Mouse (Mus musculus): ENCODE results near the gene Sparcl1.
A peak's percentile ranks its signal among the peaks of the same experiment; 100 is the strongest.

Gene Sparcl1

DNA sequence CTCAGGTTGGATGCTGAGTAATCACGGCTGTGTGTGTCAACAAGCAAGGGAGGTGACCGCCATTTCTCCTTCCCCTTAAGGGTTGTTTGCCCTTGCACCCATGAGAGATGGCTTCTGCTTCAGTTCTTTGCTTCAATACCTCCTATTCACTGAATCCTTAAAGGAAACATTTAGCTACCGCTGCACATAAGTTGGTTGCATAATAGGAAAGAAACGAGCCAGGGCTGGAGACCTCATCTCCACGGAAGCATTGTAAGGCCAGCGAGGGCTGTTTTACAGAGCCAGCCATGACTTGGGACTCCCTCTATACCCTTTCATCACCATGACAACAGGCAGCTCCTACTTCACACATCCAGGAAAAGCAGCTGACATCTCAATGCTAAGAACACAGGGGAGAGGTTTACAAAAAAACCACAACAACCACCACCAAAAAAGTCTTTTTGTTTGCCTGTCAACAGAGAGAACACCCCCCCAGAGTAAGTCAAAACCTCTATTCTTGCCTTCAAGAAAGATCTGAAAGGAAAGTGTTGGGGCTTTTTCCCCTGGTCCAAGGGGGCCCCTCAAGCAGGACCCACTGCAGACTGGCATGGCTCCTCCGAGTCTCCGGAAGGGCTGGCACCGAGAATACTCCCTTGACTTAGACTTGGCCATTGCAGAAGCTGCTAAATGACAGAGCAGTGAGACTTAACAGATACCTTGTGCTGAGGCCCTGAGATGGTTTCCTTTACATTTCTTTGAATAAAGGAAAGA is 3.2 kb downstream of the Sparcl1 start:
- DNase-seq (ENCODE audit: low spot score in 2 of 2), result no peak

DNA sequence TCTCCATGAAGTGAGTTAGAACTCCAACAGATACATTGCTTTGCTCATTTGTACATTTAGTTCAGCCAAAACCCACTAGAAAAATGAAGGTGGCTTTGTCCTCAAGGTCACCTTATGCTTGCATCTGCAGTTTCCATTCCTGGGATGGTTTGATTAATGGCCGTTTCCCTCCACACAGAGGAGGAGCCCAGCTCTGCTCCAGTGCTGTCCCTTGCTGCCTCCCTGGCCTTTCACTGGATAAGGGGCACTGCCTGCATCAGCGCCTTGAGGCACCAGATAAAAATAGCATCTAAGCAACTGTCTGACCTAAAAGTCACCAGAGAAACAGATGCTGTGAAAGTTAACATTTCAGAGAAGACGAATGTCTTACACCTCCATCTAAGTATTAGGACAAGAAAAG is 4.0 kb downstream of the Sparcl1 start:
- DNase-seq (ENCODE audit: low spot score in 2 of 2), result no peak

DNA sequence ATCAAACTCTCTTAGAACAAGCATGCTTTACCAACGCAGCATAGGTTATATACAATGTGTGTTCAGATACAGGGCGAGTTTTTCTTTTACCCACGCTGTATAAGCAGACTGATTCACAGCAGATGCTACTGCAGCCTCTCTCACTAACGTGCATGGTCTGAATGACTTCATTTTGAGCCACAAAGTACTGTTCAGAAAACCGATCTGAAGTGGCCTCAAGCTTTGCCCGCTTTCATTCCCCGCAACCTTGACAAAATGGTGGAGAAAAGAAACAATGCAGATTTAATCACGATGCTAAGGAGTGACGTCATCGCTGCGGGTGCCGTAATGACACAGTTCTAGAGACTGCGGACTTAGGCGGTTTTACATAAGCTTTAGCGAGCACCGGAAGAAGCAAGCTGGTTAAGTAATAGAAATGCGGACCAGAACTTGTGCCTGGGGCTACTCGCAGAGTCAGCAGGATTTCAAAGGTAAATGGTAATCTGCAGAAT is 4.6 kb downstream of the Sparcl1 start:
- DNase-seq (ENCODE audit: low spot score in 2 of 2), result no peak

GRCm38 (mm10) chr5:104108127-104108875 is 5.2 kb downstream of the Sparcl1 start:
- no peak for DNase-seq (ENCODE audit: low spot score in 2 of 2)

DNA sequence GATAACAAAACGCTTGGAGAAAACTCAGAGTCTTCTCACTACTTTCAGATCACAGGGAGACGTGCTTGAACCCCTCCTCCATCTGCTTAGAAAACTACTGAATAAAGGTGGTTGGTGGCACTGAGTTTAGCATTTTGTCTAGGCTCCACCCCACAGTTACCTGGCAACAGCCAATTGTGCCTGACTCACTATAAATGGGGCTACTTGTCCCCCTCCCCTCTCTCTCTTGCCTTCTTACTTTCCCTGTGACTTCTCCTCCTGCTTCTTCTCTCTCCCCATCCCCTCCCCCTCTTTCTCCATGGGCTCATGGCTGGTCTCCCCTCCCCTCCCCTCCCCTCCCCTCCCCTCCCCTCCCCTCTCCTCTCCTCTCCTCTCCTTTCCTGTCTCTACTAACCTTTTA is 9.4 kb downstream of the Sparcl1 start:
- DNase-seq (ENCODE audit: low spot score in 2 of 2), result no peak

DNA sequence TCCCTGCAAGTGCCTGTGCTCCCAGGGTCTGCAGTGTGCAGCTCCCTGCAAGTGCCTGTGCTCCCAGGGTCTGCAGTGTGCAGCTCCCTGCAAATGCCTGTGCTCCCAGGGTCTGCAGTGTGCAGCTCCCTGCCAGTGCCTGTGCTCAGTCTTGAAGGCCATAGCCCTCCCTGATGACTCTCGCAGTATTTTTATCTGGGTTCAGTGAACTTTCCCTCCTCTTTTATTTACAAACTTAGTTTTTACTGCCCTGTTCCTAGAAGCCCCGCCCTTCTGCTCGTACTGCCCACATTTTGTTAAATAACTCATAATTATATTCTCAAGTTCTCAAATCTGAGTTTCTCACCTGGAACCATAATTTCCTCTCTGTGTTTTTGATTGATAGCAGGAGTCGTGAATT is 10.4 kb downstream of the Sparcl1 start:
- no peak for DNase-seq (ENCODE audit: low spot score in 2 of 2)

- DNase-seq (ENCODE audit: low spot score in 2 of 2), result no peak
Measured at GRCm38 (mm10) chr5:104101678-104102531, 11.6 kb downstream of the Sparcl1 start.

DNA sequence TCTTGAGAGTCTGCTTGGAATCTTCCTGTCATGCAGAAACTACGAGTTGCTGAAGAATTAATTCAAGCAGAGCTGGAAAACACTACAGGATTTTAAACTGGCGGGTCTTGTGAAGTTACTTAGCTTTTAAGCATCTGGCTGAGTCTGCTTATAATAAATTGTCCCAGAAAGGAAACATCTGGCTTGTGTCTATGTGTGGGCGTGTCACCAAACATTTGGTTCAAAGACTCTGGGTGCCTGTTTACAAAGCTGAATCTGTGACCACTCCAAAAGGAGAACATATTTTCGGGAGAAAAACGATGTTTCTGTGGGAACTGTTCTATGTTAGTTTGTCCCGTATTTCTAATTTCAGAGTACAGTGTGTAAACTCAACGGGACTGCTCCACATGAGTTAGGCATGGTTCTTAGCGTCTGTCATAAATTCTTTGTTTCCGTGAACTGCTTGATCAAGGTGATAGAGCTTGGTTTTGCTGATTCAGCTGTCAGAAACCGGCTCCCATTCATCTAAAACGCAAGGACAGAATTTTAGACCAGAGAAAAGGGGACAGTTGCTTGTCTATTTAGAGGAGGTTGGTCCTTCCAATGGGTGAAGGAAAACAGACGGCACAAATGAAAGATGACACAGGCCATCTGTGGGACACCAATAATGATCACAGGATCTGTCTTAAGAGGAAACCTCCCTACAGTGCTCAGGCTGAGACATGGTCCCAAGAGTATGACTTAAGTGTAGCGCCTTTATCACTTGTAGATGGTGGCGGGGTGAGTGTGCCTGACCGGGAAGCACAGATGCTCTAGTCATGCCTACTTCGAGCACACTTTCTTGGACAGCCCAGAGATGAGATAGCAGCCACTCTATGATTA is 17.2 kb downstream of the Sparcl1 start:
- peak in 1 of 2 experiments; percentile 36 for DNase-seq (ENCODE audit: low spot score in 2 of 2)

DNA sequence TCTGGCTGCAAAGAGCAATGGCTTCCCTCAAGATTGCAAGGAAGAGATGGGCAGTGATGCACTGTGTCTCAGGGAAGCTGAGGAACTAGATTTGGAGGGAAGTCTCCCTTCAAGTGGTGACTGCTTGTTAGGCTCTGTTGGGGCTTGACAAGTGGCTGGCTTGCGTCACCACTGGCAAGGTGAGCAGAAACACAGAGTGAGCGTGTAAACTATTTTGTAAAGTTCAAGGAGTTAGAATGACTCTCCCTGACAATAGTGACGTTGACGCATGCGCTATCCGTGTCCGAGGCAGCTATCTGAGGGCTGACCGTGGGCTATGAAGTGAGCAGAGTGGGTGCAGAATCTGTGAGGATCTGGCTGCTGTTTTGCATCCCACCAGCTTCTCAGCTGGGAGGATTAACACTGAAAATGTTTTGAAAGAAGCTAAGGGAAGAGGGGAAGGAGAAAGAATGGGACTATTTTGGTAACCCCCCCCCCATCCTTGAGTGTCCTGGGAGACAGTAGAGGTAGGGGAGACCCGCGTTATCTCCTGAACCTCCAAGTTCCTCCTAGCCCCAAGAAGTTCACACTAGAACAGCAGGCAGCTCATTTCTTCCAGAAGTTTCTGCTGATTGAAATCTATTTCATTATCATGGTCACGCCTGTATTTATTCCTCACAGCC is 18.0 kb downstream of the Sparcl1 start:
- DNase-seq (ENCODE audit: low spot score in 2 of 2), result no peak

GRCm38 (mm10) chr5:104089751-104090150 is 23.8 kb downstream of the Sparcl1 start:
- DNase-seq (ENCODE audit: low spot score in 2 of 2), result no peak

- no peak for DNase-seq (ENCODE audit: low spot score in 2 of 2)
Measured at GRCm38 (mm10) chr5:104085366-104085765, 28.2 kb downstream of the Sparcl1 start.

- no peak for DNase-seq (ENCODE audit: low spot score in 2 of 2)
Measured at GRCm38 (mm10) chr5:104080736-104081135, 32.8 kb downstream of the Sparcl1 start.

GRCm38 (mm10) chr5:104077508-104077907 is 36.0 kb downstream of the Sparcl1 start, which contains the start of gene Gm17660:
Gm17660 (minus strand) TSS chr5:104077608.
- DNase-seq (ENCODE audit: low spot score in 2 of 2), result no peak

- DNase-seq (ENCODE audit: low spot score in 2 of 2), result no peak
Measured at GRCm38 (mm10) chr5:104076361-104076760, 37.2 kb downstream of the Sparcl1 start.

GRCm38 (mm10) chr5:104074388-104074787 is 39.1 kb downstream of the Sparcl1 start:
- peak; percentile 30 to 65 for DNase-seq (ENCODE audit: low spot score in 2 of 2)

- no peak for DNase-seq (ENCODE audit: low spot score in 2 of 2)
Measured at GRCm38 (mm10) chr5:104073602-104074001, 39.9 kb downstream of the Sparcl1 start.

GRCm38 (mm10) chr5:104072272-104072886 is 41.2 kb downstream of the Sparcl1 start:
- DNase-seq (ENCODE audit: low spot score in 2 of 2), result no peak

- DNase-seq (ENCODE audit: low spot score in 2 of 2), result no peak
Measured at GRCm38 (mm10) chr5:104071048-104071447, 42.5 kb downstream of the Sparcl1 start.

DNA sequence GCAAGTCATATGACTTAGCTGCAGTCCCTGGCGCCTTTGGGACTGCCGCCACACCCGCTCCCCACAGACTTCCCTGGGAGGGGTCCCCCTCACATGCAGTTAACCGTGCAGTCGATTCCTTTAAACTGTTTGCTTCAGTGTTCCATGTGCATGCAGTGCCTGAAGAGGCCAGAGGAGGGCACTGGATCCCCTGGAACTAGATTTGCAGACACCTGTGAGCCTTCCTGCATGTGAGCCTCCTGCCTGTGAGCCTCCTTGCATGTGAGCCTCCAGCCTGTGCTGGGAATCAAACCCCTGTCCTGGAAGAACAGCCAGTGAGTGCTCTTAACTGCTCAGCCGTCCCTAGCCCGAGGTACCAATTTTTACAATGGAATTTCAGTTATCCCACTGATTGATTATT is 44.8 kb downstream of the Sparcl1 start:
- no peak for DNase-seq (ENCODE audit: low spot score in 2 of 2)

Measured in urinary bladder, postnatal 36 days (tissue).